Mouse (Mus musculus) neural tube, embryonic 15.5 days (tissue): ENCODE results near the gene Sh3kbp1. TPM values are rescaled to one million over a fixed set of nuclear protein-coding genes. Genes with fewer than 3 reads are reported as not detected.

ENCODE experiments used
- ATAC-seq: fragments of 200-750 bp; cut with Nextera tagmentation; 2 replicates; pipeline ENCODE4 v1.8.0; 2017; ENCODE audit warnings: mild to moderate bottlenecking, moderate TSS enrichment, moderate library complexity; ENCODE audit not compliant: low FRiP score
- H3K27ac ChIP-seq: fragments of 300-500 bp; sonication (generic); replicated peaks from 2 replicates; pipeline ENCODE4 v1.5.1; 2015; ENCODE audit warnings: mild to moderate bottlenecking, inconsistent platforms
- H3K27me3 ChIP-seq: fragments of 300-500 bp; sonication (generic); replicated peaks from 2 replicates; pipeline ENCODE4 v1.6.1; 2015; ENCODE audit warnings: inconsistent platforms
- H3K36me3 ChIP-seq: fragments of 300-500 bp; sonication (generic); 2 replicates; pipeline ENCODE4 v1.6.1; 2015; ENCODE audit warnings: inconsistent platforms
- H3K4me1 ChIP-seq: fragments of 300-500 bp; sonication (generic); 2 replicates; pipeline ENCODE4 v1.6.1; 2015; ENCODE audit warnings: inconsistent platforms
- H3K4me2 ChIP-seq: fragments of 300-500 bp; sonication (generic); 2 replicates; pipeline ENCODE4 v1.6.1; 2015; ENCODE audit warnings: inconsistent platforms, mild to moderate bottlenecking, moderate library complexity
- H3K4me3 ChIP-seq: fragments of 300-500 bp; sonication (generic); replicated peaks from 2 replicates; pipeline ENCODE4 v1.5.1; 2015; ENCODE audit warnings: mild to moderate bottlenecking, inconsistent platforms
- H3K9ac ChIP-seq: fragments of 300-500 bp; sonication (generic); replicated peaks from 2 replicates; pipeline ENCODE4 v1.6.1; 2015; ENCODE audit warnings: mild to moderate bottlenecking, inconsistent platforms
- H3K9me3 ChIP-seq: fragments of 300-500 bp; sonication (generic); replicated peaks from 2 replicates; pipeline ENCODE4 v1.6.1; 2016; ENCODE audit warnings: inconsistent platforms
- WGBS: fragments of 180-500 bp; shearing (Covaris S2); methylation state at CpG from one replicate; pipeline ENCODE4 v1.1.7; 2015; ENCODE audit warnings: mixed read lengths; 5-methylcytosine and 5-hydroxymethylcytosine counted together
- polyA plus RNA-seq: library from polyadenylated mRNA; unstranded; fragments of >200 nt; fragmentation: Nextera tagmentation; extraction: Ambion mirVana; gene quantifications from 2 replicates; pipeline ENCODE4 v1.2.1, GENCODE M21; 2015

Sh3kbp1 gene
- polyA plus RNA-seq, 1 experiment from 2014 or later: 46.2 TPM

GRCm38 (mm10) chrX:159685521-159685920 is 58.4 kb downstream of the Sh3kbp1 start:
- WGBS: 46% methylated on average over 1 of the region's 1 CpGs
- no peak for ATAC-seq
- Histone ChIP-seq H3K4me1 (no peaks in the 10 kb centered on the region), H3K4me3 (no peak overlapping the region), H3K4me2 (no peak overlapping the region), H3K27ac (no peak overlapping the region), H3K9me3 (no peaks in the 10 kb centered on the region), H3K9ac (no peak overlapping the region), H3K27me3 (0 out of 2 replicates have a peak, but pooled peaks cover 4% of the 10 kb centered on the region), H3K36me3 (no peaks in the 10 kb centered on the region)

- Histone ChIP-seq H3K27ac (no peak overlapping the region), H3K27me3 (0 out of 2 replicates have a peak, but pooled peaks cover 4% of the 10 kb centered on the region), H3K9me3 (no peaks in the 10 kb centered on the region), H3K9ac (no peak overlapping the region), H3K36me3 (no peaks in the 10 kb centered on the region), H3K4me2 (no peak overlapping the region), H3K4me3 (no peak overlapping the region), H3K4me1 (no peaks in the 10 kb centered on the region)
- ATAC-seq: no peak
- WGBS: 83% methylated on average over 4 of the region's 4 CpGs
These were observed 59.8 kb downstream of the Sh3kbp1 start for GRCm38 (mm10) chrX:159686850-159687249.

GRCm38 (mm10) chrX:159688698-159689097 is 61.6 kb downstream of the Sh3kbp1 start:
- no peak overlapping the region for H3K4me3 ChIP-seq
- H3K27ac ChIP-seq: no peak overlapping the region
- no peaks in the 10 kb centered on the region for H3K9me3 ChIP-seq
- 0 out of 2 replicates have a peak, but pooled peaks cover 4% of the 10 kb centered on the region for H3K27me3 ChIP-seq
- H3K4me1 ChIP-seq: no peaks in the 10 kb centered on the region
- WGBS: 87% methylated on average over 5 of the region's 5 CpGs
- H3K4me2 ChIP-seq: no peak overlapping the region
- no peak overlapping the region for H3K9ac ChIP-seq
- no peaks in the 10 kb centered on the region for H3K36me3 ChIP-seq
- no peak for ATAC-seq

GRCm38 (mm10) chrX:159689785-159690416 is 62.8 kb downstream of the Sh3kbp1 start:
- no peak overlapping the region for H3K27ac ChIP-seq
- H3K4me3 ChIP-seq: no peak overlapping the region
- H3K4me1 ChIP-seq: no peaks in the 10 kb centered on the region
- WGBS: 76% methylated on average over 10 of the region's 10 CpGs
- H3K27me3 ChIP-seq: 0 out of 2 replicates have a peak, but pooled peaks cover 4% of the 10 kb centered on the region
- no peak for ATAC-seq
- H3K36me3 ChIP-seq: no peaks in the 10 kb centered on the region
- no peaks in the 10 kb centered on the region for H3K9me3 ChIP-seq
- H3K4me2 ChIP-seq: no peak overlapping the region
- H3K9ac ChIP-seq: no peak overlapping the region

- Histone ChIP-seq H3K4me2 (no peak overlapping the region), H3K9ac (no peak overlapping the region), H3K9me3 (no peaks in the 10 kb centered on the region), H3K4me1 (no peaks in the 10 kb centered on the region), H3K27me3 (0 out of 2 replicates have a peak, but pooled peaks cover 7% of the 10 kb centered on the region), H3K27ac (no peak overlapping the region), H3K4me3 (no peak overlapping the region), H3K36me3 (no peaks in the 10 kb centered on the region)
- WGBS: 93% methylated on average over 5 of the region's 5 CpGs
- ATAC-seq: no peak
These were observed 66.1 kb downstream of the Sh3kbp1 start for GRCm38 (mm10) chrX:159693126-159693525.

GRCm38 (mm10) chrX:159696545-159696944 is 69.5 kb downstream of the Sh3kbp1 start:
- H3K27ac ChIP-seq: no peak overlapping the region
- no peaks in the 10 kb centered on the region for H3K36me3 ChIP-seq
- H3K27me3 ChIP-seq: peaks cover 3% of the 10 kb centered on the region; the same call in 1 of the 2 replicates
- no peak overlapping the region for H3K4me3 ChIP-seq
- WGBS: 36% methylated on average over 2 of the region's 2 CpGs
- H3K9me3 ChIP-seq: no peaks in the 10 kb centered on the region
- ATAC-seq: no peak
- H3K4me2 ChIP-seq: no peak overlapping the region
- H3K4me1 ChIP-seq: no peaks in the 10 kb centered on the region
- no peak overlapping the region for H3K9ac ChIP-seq

DNA sequence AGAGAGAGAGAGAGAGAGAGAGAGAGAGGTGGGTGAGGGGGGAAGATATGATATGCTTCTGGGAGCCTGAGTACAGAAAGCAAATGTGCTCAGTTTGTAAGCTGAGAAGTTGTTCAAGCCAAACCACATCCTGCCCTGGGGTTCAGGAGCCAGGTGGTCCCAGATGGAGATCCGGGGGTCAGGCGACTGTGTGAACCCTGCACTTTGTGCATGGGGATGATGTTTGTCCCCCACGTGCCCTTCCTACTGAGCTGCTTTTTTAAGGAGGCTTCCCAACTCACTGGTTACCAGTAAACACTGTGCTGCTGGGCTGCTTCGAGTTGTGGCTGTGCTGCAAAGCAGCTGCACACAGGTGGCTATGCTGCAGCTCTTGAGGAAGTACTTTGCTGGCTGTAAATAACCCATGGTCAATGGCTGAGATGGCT is 70.0 kb downstream of the Sh3kbp1 start:
- Histone ChIP-seq H3K4me1 (no peaks in the 10 kb centered on the region), H3K9ac (no peak overlapping the region), H3K36me3 (no peaks in the 10 kb centered on the region), H3K27ac (no peak overlapping the region), H3K4me2 (no peak overlapping the region), H3K9me3 (no peaks in the 10 kb centered on the region), H3K27me3 (peaks cover 3% of the 10 kb centered on the region; the same call in 1 of the 2 replicates), H3K4me3 (no peak overlapping the region)
- ATAC-seq: no peak
- 29% methylated on average over 4 of the region's 4 CpGs for WGBS

GRCm38 (mm10) chrX:159702850-159703249 is 75.8 kb downstream of the Sh3kbp1 start:
- no peaks in the 10 kb centered on the region for H3K36me3 ChIP-seq
- no peak for ATAC-seq
- H3K4me3 ChIP-seq: no peak overlapping the region
- H3K27ac ChIP-seq: no peak overlapping the region
- no peaks in the 10 kb centered on the region for H3K9me3 ChIP-seq
- H3K4me2 ChIP-seq: no peak overlapping the region
- H3K9ac ChIP-seq: no peak overlapping the region
- 80% methylated on average over 2 of the region's 2 CpGs for WGBS
- H3K27me3 ChIP-seq: no peaks in the 10 kb centered on the region; the same call in 1 of the 2 replicates
- no peaks in the 10 kb centered on the region for H3K4me1 ChIP-seq

DNA sequence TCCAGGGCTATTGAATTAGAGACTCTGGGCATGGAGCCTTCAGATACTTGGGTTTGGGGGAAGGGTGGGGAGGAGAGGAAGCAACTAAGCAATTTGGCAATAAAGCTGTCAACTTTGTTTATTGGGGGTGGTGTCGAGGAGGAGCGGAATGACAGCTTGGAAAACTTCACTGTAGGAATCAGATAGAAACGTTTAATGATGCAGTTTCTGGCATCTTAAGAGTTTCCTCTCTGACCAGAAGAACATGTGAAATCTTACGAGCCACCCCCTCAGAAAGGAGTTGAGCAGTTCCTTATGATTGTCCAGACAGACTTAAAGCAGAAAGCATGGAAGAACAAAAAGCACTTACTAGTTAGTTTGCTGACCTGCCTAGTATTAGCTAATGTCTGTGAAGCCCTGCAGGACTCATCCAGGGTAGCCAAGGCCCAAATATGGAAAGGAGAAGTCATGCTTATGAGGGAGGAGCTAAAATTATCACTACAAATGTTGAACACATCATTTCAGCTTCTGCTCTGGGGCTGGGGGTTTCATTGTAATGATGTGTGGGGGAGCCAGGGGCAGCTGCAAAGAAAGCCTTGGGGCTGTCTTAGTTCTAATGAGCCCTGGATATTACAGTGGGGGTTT is 77.4 kb downstream of the Sh3kbp1 start:
- no peak for ATAC-seq
- H3K4me2 ChIP-seq: no peak overlapping the region
- H3K27me3 ChIP-seq: peaks cover 1% of the 10 kb centered on the region; the same call in 1 of the 2 replicates
- 37% methylated on average over 4 of the region's 4 CpGs for WGBS
- no peak overlapping the region for H3K9ac ChIP-seq
- H3K9me3 ChIP-seq: no peaks in the 10 kb centered on the region
- H3K27ac ChIP-seq: no peak overlapping the region
- no peak overlapping the region for H3K4me3 ChIP-seq
- H3K36me3 ChIP-seq: no peaks in the 10 kb centered on the region
- peaks cover 5% of the 10 kb centered on the region; the same call in 1 of the 2 replicates for H3K4me1 ChIP-seq

GRCm38 (mm10) chrX:159705412-159705811 is 78.3 kb downstream of the Sh3kbp1 start:
- no peak for ATAC-seq

DNA sequence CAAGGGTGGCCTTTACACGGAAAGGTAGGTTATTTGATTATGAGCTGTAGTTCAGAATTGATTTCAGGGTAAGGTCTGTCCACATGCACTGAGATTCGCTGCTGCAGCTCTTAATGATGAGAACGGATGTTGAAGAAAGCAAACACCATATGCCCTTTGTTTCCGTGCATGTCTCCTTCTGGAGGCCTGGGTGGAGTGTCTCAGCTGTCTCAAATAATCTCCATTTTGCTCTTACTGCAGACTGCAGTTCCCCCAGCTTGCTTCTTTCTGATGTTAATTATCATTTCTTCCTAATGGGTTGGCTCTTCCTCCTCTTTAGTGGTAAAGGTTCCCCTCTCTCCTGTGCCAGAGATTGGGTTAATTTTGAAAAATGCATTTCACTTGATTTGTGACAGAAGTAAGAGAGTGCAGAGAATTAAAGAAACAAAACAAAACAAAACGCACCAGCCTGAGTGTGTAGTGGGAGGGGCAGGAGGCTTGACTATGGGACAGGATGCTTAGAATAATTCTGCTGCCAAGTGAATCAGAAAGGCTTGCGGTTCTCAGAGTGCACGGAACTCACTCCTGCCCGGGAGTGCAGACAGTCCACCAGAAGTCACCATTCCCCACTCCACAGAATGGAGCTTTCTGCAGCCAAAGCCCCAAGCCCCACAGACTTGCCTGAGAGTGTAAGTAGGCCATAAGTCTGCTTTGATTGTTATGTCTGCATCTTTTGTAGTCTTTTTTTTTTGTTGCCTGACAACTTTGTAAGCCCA is 81.2 kb downstream of the Sh3kbp1 start:
- Histone ChIP-seq H3K36me3 (no peaks in the 10 kb centered on the region), H3K9me3 (no peaks in the 10 kb centered on the region), H3K4me2 (no peak overlapping the region), H3K27me3 (0 out of 2 replicates have a peak, but pooled peaks cover 8% of the 10 kb centered on the region), H3K4me3 (no peak overlapping the region), H3K27ac (peak overlapping the region; percentile 37; the same call in 1 of the 2 replicates), H3K9ac (no peak overlapping the region), H3K4me1 (peaks cover 5% of the 10 kb centered on the region; the same call in 1 of the 2 replicates)
- 33% methylated on average over 8 of the region's 8 CpGs for WGBS
- ATAC-seq: no peak

More at GRCm38 (mm10) chrX:159705412-159705811, 78.3 kb downstream of the Sh3kbp1 start:
- no peaks in the 10 kb centered on the region for H3K36me3 ChIP-seq
- 63% methylated on average over 2 of the region's 2 CpGs for WGBS
- no peak overlapping the region for H3K27ac ChIP-seq
- H3K4me3 ChIP-seq: no peak overlapping the region
- H3K9me3 ChIP-seq: no peaks in the 10 kb centered on the region
- H3K27me3 ChIP-seq: peaks cover 8% of the 10 kb centered on the region; the same call in 1 of the 2 replicates
- no peak overlapping the region for H3K9ac ChIP-seq
- H3K4me2 ChIP-seq: no peak overlapping the region
- peaks cover 5% of the 10 kb centered on the region; the same call in 1 of the 2 replicates for H3K4me1 ChIP-seq
